Mouse (Mus musculus) MN1 (cell line): ENCODE results near the gene AU021092.
A peak's percentile ranks its signal among the peaks of the same experiment; 100 is the strongest.

Experiments used
- DNase-seq: peaks from one replicate; pipeline ENCODE4 v3.0.0-alpha.2; 2016; ENCODE audit warnings: low spot score

AU021092 gene

DNA sequence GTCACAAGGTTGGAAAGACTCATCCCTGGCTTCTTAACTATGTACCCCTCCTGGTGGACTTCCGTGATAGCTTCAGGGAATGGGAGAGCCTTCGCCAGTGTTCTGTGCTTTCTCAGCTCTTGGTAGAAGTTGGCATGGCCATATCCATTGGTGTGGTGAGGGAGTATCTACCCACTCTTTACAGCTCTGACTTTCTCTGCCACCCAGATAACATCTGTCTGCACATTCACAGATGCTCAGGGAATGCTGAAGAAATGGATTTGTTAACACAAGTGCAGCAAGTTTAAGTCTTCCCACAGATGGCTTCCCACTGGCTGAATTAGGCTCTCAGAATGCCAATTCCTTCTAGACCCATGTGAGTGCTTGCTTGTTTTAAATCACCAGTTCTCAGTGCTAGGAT lies 8.0 kb downstream of the AU021092 start:
- no peak for DNase-seq

DNA sequence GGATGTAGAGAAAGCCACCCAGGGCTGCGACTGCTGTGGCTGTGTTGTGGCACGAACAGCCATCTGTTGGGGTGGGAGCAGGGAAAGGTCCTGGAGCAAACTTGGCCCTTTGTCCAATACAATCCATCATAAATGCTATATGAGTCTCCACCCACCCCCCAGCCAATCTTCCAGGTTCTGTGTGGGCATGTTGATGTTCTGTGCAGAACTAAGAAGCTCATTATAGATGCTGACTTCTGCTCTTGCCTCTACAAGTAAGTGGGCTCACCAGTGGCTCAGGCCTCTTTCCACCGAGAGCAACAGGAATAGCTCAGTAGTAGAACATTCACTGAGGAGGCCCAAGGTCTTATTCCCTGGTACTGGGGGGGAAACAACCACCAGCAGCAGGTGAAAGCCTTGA lies 9.9 kb downstream of the AU021092 start:
- no peak for DNase-seq

DNA sequence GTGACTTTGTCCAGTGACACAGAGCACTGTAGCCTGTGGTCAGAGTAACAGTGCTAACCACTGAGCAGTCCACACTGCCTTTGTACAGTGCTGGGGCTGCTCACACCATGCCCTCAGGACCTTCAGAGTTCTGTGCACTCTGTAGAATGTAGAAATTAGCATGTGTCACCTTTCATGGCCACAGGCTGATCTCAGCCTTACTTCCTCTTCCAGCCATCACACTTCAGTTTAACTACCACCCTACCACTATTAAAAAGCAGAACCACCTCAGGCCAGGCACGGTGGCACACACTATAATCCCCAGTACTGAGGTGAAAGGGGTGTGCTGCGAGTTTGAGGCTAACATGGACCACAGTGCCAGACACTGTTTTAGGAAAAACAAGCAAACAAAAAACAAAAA lies 11.7 kb downstream of the AU021092 start:
- no peak for DNase-seq

DNA sequence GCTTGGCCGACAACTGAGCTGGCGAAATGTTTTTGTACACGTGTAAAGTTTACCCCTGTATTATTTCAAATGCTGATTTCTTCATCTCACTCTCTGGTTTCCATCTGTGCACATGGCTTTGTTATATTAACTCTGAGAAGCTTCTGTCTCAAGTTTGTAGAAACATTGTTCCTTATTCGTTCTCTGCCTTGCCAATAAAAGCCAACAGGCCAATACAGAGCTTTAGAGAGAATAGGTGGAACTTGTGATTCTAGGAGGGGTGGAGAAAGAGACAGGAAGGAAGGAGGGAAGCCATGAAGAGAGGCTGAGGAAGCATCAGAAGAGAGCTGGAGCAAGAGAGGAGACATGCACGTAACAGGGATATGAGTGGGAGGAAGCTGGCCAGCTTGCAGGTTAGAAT lies 16.0 kb downstream of the AU021092 start:
- DNase-seq: no peak

DNA sequence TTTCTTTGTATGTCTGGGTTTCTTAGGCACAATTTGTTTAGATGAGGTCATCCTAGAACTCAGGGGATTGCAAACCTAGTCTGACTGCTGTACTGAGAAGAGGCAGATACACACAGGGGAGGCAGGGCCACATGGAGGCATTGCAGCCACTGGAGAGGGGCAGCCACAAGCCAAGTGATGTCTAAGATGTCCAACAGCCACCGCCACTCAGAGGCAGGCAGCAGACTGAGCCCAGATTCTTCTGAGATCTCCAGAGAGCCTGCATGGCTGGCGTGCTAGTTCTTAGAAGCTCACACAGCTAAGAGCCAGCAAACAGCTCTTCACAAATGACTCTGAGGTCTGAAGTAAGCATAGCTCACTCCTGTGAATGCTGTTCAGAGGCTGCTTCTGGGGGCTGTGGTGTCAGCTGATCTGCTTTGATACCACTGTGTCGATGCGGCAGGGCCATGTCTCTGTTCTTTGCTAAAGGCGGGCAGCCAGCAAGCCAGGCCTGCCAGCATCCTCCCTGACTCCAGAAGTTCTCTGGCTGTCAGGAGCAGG lies 16.6 kb downstream of the AU021092 start:
- DNase-seq: no peak

DNA sequence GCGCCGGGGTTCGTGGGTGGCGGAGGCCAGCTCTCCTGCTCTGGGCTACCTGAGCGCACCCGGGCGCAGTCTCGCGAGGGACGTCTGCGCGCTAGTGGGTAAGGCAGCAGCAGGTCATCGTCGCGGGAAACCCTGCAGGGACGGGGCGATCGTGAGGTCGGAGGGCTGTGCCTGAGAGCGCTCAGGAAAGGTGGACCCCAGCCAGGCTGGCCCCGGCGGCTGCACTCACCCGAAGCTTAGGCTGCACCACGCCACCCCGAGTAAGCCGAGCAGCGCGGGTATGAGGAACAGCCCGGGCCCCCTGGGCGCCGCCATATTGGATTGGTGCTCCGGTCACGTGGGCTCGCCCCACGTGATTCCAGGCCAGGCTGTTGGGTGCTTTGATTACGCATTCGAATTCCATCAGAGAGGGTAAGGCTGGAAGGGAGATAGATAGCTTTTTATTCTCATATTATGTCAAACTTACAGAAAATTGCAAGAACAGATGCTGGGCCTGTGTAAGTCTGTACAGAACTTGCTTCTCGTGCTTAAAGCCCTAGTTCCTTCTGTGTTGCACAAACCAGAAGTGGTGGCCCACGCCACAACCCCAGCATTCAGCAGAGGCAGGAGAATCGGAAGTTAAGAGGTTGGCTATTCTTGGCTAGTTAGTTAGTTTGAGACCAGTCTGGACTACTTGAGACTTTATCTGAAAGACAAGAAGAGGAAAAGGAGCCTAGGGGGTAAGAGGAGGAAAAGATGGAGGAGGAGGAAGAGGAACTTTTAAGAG lies 18.2 kb downstream of the AU021092 start, which contains the start of gene Nagpa:
Gene Nagpa (minus strand): TSS at position 345 of the 766 bp plus-strand sequence.
- peak; percentile 88 for DNase-seq

DNA sequence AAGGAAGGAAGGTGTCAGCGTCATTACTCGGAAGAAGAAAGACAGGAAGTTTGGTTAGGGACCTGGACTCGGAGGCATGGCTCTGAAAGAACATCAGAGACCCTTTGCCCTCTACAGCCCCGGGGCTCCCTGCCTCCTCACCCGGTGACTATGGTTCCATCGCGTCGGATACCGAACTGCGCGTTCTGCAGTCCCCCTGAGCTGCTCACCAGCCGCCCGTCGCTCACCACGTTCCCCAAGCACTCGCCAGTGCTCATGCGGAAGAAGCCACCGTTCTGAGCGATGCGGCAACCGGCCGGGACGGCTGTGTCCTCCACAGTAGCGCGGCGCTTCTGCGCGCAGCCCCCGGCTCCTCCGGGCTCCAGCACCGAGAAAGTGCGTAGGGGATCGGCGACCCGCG lies 18.9 kb downstream of the AU021092 start:
- DNase-seq: peak; percentile 32

DNA sequence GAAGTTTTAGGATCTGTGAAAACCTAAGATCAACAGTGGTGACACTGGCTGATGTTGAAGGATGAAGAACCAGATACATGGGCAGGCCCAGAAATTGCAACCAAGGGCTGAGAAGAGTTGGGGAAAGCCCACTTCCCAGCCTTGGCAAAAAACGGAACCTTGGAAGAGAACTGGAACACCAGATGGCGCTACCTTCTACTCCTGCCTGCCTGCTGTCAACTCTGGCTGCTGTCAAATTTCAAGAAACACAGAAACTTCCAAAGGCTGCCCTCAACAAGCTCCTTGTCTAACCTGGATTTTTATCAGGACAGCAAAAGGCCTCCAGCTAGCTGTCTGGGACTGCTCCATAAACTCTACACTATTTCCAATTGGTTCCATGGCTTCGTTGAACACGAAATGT lies 19.4 kb downstream of the AU021092 start:
- peak; percentile 69 for DNase-seq

DNA sequence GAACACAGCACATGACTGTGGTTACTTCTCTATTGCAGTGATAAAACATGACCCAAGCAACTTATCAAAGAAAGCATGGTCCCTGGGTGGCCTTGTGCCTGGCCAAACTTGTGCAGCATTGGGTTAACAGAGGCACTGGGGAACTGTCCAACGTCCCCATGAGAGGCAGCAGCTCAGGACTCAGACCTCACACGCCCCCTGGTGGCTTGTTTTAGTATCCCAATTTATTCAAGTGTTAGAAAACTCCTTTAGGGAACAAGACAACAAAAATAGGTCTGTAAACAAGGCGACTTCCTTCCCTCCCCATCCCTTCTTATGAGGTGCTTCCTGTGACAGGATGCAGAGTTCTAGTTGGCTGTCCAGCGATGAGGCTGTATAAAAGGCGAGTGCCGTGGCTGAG lies 27.0 kb downstream of the AU021092 start:
- peak; percentile 72 for DNase-seq

DNA sequence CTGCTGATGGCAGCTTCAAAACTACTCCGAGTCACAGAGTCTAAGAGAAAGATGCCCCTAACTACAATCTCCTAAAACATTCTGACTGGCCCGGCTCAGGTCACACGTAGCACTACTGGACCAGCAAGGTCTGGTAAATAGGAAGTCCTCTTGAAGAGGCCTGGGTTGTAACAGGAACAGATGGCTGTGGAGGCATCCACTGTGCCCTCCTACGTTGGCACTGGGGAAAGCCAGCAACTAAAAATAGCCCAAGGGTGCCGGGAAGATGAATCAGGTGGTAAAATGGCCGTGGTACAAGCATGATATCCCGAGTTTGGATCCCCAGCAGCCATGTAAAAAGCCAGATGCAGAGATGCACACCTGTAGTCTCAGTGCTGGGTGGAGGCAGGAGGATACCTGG lies 35.9 kb downstream of the AU021092 start:
- no peak for DNase-seq

DNA sequence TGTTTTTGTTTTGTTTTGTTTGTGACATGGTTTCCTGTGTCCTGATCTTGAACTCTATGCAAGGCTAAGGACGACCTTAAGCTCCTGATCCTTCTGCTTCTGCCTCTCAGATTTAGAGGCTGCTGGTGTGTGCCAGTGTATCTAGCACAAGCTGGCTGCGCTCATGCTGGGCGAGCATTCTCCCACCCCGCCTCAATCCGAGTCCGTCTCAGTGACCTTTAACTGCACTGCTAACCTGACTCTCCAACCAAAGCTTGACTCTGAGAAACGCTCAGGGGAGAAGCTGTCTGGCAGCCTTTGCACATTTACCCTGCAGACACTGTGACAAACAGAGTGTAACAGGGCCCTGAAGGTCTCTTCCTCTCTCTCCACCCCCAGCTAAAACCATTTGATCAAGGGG lies 36.4 kb downstream of the AU021092 start:
- DNase-seq: no peak

DNA sequence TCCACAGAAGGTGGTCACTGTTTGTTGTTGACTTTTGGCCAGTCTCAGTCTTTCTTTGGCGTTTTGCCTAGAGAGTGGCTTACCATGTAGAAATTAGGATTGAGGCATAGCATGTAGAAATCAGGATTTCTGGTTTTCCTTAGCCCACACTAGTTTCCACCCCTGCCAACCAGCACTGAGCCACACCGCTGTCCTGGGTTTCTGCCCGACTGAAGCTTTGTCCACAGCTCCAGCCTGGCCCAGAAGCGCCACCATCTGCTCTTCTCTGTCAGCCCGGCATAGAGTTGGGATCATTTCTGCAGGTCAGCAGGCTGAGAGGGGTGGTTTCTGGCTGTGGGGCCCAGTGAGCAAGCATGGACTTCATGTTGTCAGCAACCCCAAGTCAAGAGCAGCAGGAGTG lies 37.1 kb downstream of the AU021092 start:
- no peak for DNase-seq

DNA sequence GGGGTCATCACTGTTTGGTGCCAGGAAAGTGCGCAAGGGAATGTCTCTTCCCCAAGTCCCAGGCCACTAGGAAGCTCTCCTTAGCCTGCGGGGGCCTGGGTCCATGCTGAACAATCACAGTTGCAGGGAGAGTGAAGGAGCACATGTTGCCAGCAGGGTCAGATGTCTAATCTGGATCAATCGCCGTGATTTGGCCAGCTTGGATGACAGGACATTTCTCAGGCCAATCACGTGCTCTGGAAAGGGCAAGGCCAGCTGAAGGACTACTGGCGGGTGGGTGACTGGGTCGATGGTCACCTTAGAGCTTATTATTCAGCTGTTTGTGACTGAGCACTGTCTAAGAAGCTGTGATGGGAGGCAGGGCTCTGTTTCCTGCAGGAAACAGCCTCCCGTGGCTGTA lies 38.0 kb downstream of the AU021092 start:
- no peak for DNase-seq

DNA sequence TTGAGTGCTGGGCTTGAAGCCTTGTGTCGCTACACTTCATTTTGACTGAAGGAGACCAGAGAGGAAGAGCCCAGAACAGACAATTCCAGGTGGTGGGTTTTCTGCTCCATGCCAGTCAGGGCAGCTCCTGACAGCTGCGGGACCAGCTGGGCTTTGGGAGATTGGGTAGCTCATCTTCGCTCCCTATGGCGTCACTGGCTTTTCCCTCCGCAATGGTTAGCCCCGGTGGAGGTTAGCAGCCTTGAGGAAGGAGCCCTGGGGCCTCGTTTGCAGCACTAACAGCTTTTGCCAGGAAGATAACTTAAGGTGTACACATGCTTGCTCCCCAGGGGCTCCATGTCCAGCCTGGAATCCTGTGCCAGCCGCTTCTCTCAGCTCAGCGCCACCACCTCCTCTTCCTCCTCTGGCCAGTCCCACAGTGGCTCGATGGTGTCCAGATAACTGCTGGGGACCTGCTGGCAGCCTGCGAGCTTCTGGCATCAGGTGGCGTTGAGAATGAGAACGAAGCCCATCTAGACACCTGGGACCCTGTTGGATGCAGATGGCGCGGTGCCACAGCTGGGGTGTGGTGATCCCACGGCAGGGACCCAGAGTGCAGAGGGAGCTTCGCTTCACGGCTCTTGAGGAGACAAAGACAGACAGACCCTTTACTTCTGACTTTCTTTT lies 38.7 kb downstream of the AU021092 start:
- no peak for DNase-seq

DNA sequence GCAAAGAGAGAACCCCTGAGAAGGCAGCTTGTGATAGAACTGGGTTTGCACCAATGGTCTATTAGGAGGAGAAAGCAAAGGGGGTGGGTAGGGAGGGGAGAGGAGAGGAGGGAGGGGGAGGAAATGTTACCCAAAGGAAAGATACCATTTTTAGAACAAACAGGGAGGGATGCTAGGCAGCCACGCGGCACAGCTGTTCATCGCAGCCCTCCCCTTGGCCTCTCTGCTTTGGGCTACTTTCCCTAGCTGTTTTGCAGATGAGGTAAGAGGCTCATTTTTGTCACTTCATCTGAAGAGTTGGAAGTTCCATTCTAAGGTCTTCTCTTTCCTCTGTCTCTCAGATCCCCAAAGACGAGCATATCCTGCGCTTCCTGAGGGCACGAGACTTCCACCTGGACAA lies 49.5 kb downstream of the AU021092 start:
- DNase-seq: no peak

DNA sequence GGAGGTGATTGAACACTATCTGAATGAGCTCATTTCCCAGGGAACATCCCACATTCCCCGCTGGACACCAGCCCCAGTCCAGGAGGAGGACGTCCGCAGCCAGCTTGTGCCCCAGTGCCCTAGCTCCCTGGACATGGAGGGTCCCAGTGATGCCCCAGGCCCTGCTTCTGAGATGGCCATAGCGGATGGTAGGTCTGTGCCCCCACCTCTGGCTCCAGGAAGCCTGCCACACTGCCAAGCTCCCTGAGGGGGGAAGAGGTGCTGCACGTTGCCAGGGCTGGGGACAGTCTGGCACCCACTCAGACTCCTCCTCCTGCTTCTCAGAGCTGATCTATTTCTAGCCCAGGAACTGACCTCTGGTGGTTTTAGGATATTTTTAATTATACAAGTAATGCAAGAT lies 53.3 kb downstream of the AU021092 start:
- DNase-seq: no peak

DNA sequence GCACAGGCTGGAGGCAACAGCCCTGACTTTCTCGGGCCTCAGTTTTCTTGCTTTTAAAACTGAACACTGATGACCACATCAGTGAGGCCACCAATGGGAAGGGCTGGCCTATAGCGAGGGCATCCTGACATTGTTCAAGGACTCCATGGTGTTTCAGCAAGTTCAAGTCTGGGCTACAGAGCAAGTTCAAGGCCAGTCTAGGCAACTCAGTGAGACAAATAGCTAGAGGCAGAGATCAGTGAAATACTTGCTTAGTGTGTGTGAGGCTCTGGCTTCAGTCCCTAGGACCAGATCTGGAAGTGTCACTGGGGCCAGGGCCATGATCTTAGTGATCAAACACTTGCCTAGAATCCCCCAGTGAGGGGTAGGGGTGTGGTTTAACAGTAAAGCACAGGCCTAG lies 54.1 kb downstream of the AU021092 start:
- DNase-seq: no peak

DNA sequence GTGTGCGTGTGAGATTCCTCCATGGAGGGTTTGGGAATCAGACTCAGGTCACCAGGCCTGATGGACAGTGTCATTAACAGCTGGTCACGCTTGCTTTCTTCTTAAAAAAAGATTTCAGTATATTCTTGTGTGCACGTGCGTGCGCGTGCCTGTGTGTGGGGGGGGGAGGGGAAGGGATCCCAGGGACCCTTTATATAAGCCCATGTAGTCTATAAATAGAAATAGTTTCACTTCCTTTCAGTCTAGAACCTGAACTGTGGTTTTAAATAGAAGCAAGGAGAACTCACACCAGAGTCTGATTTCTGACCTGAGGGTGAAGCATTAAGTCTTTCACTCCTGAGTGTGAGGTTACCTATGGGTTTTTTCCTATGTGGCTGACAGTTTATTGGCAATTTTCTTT lies 57.8 kb downstream of the AU021092 start:
- DNase-seq: no peak
